Mouse (Mus musculus) forebrain, postnatal 0 days (tissue): Measurements from ENCODE around the gene Dhrs4. TPM values are rescaled to one million over a fixed set of nuclear protein-coding genes. Genes with fewer than 3 reads are reported as not detected.

ENCODE experiments used
- ATAC-seq: fragments of 200-750 bp; cut with Nextera tagmentation; 2 replicates; pipeline ENCODE4 v1.8.0; 2017; ENCODE audit warnings: mild to moderate bottlenecking, moderate library complexity
- DNase-seq: peaks from one replicate; pipeline ENCODE4 v3.0.0-alpha.2; 2015
- H3K27ac ChIP-seq: fragments of 300-500 bp; sonication (generic); 2 replicates; pipeline ENCODE4 v1.5.1; 2014; ENCODE audit warnings: low read depth, mild to moderate bottlenecking, antibody characterized with exemption, low read length, moderate library complexity, mixed read lengths
- H3K27me3 ChIP-seq: fragments of 300-500 bp; sonication (generic); 2 replicates; pipeline ENCODE4 v1.6.1; 2014; ENCODE audit warnings: mild to moderate bottlenecking, low read length, mixed read lengths; ENCODE audit not compliant: insufficient read depth
- H3K36me3 ChIP-seq: fragments of 300-500 bp; sonication (generic); 2 replicates; pipeline ENCODE4 v1.6.1; 2014; ENCODE audit warnings: mild to moderate bottlenecking, moderate library complexity; ENCODE audit not compliant: insufficient read depth
- H3K4me1 ChIP-seq: fragments of 300-500 bp; sonication (generic); 2 replicates; pipeline ENCODE4 v1.6.1; 2014; ENCODE audit warnings: antibody characterized with exemption; ENCODE audit not compliant: insufficient read depth
- H3K4me2 ChIP-seq: fragments of 300-500 bp; sonication (generic); 2 replicates; pipeline ENCODE4 v1.6.1; 2014; ENCODE audit warnings: low read depth, mild to moderate bottlenecking, moderate library complexity
- H3K4me3 ChIP-seq: fragments of 300-500 bp; sonication (generic); 2 replicates; pipeline ENCODE4 v1.5.1; 2014; ENCODE audit warnings: low read depth, low read length, mixed read lengths
- H3K9ac ChIP-seq: fragments of 300-500 bp; sonication (generic); 2 replicates; pipeline ENCODE4 v1.6.1; 2014; ENCODE audit warnings: mild to moderate bottlenecking
- H3K9me3 ChIP-seq: fragments of 300-500 bp; sonication (generic); 2 replicates; pipeline ENCODE4 v1.6.1; 2016; ENCODE audit warnings: low read length
- CTCF ChIP-seq: sonication (generic); IDR thresholded peaks from 2 replicates; pipeline ENCODE4 v1.5.1; 2016; ENCODE audit warnings: antibody characterized with exemption, control low read depth, low read depth
- WGBS: fragments of 180-500 bp; shearing (Covaris S2); extraction: QIAGEN DNeasy Blood & Tissue Kit; methylation state at CpG from one replicate; pipeline ENCODE4 v1.1.7; 2014; 5-methylcytosine and 5-hydroxymethylcytosine counted together
- polyA plus RNA-seq: library from polyadenylated mRNA; unstranded; fragments of >200 nt; fragmentation: Nextera tagmentation; extraction: Ambion mirVana; gene quantifications from 2 replicates; pipeline ENCODE4 v1.2.1, GENCODE M21; 2015
- total RNA-seq: library from RNA; depleted of rRNA; stranded (reverse); fragments of >200 nt; gene quantifications from 2 replicates; pipeline ENCODE4 v1.2.3, GENCODE M21; 2014

The Dhrs4 gene
- total and polyA plus RNA-seq, 2 experiments from 2014 or later = 14.8 to 20.9 TPM

DNA sequence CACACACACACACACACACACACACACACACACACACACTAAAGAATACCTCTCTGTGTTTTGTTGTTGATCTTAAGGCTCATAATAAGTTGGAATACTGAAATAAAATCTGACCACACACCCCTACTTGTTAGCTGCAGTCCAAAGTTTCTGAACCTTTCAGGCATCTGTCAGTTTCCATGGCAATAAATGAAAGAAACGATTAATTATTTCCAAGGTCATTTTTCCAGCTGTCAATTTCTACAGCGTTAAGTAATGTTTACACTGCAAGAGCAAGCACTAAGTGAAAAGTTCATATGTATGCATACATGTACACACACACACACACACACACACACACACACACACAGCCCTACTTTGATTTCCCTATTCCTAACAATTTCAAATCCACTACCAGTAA is 20.9 kb upstream of the Dhrs4 start:
- no peak for DNase-seq
- H3K4me3 ChIP-seq = no peak overlapping the region
- H3K9ac ChIP-seq = no peak overlapping the region
- no peak for ATAC-seq
- no peaks in the 10 kb centered on the region for H3K9me3 ChIP-seq
- no peaks in the 10 kb centered on the region for H3K27me3 ChIP-seq
- no peak overlapping the region for H3K27ac ChIP-seq
- H3K36me3 ChIP-seq = no peaks in the 10 kb centered on the region
- TF ChIP-seq CTCF = no peak
- H3K4me2 ChIP-seq = no peak overlapping the region
- no peaks in the 10 kb centered on the region for H3K4me1 ChIP-seq
- whole genome bisulfite sequencing = 71% methylated on average over 2 of the region's 2 CpGs

DNA sequence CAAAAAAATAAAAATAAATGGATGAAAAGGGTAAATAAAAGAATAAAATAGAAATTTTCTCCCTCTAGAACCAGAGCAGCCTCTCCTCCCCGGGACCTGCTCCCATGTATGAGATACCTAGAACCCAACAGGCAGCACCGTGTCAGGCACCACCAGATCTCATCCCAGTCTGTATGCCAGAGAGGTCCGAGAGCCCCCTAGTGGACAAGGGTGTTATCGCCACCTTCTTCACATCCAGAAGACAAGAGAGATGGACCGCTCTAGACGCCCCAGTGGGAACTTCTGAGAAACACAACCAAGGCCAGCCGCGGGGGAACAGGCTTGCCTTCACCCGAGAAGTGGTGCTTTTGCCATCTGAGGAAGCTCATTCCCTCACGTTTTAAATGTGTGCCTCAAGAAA is 20.3 kb upstream of the Dhrs4 start:
- Histone ChIP-seq H3K36me3 (no peaks in the 10 kb centered on the region), H3K4me3 (no peak overlapping the region), H3K27ac (no peak overlapping the region), H3K9me3 (no peaks in the 10 kb centered on the region), H3K4me2 (no peak overlapping the region), H3K9ac (no peak overlapping the region), H3K4me1 (no peaks in the 10 kb centered on the region), H3K27me3 (no peaks in the 10 kb centered on the region)
- ATAC-seq (peak; percentile 40; the same call in 1 of the 2 replicates), DNase-seq (peak; percentile 68)
- peak; percentile 72 for TF ChIP-seq CTCF
- WGBS = 16% methylated on average over 10 of the region's 10 CpGs

DNA sequence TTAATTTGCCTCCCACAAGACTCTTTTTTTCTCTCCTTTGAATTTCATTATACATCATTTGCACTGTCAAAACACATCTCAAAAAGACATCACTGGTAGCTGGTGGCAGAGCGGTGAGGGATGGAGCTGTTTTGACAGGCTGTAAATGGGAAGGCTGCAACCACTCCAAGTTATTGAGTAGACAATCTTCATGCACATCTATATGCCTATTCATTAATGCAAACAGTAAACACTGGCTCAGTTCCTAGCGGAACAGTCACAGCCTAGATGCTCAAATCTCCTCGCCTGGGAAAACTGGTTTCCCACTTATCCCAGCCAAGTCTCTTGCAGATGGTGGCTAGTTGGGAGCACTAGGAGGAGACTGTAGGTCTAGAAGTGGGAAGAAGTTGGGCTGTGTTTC is 19.8 kb upstream of the Dhrs4 start:
- no peak for TF ChIP-seq CTCF
- no peaks in the 10 kb centered on the region for H3K36me3 ChIP-seq
- H3K4me3 ChIP-seq = no peak overlapping the region
- ATAC-seq (peak; percentile 50; the same call in 1 of the 2 replicates), DNase-seq (peak; percentile 24)
- no peak overlapping the region for H3K4me2 ChIP-seq
- no peak overlapping the region for H3K9ac ChIP-seq
- H3K4me1 ChIP-seq = no peaks in the 10 kb centered on the region
- no peaks in the 10 kb centered on the region for H3K27me3 ChIP-seq
- 44% methylated on average over 3 of the region's 3 CpGs for WGBS
- H3K27ac ChIP-seq = no peak overlapping the region
- H3K9me3 ChIP-seq = no peaks in the 10 kb centered on the region

DNA sequence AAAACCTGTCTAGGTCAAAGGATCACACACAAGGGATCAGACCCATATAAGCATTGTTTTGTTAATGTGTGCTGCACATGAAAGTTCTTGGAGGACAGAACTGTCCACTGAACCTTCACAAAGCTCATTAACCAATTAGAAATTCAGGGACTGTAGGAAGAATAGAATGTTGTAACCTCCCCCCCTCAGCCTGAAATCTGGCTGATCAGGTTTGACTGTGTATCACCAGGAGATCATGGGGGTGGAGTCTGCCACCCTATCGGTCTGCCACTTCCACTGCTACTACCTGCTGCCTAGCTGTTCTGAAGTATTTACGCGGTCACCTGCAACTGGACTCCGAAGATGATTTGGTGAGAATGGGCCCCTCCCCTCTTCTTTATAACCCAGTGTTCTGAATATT is 18.8 kb upstream of the Dhrs4 start:
- no peak for TF ChIP-seq CTCF
- Histone ChIP-seq H3K36me3 (no peaks in the 10 kb centered on the region), H3K9ac (no peak overlapping the region), H3K9me3 (no peaks in the 10 kb centered on the region), H3K4me1 (no peaks in the 10 kb centered on the region), H3K4me3 (no peak overlapping the region), H3K27me3 (no peaks in the 10 kb centered on the region), H3K4me2 (no peak overlapping the region), H3K27ac (no peak overlapping the region)
- ATAC-seq (no peak), DNase-seq (no peak)
- WGBS = 76% methylated on average over 4 of the region's 4 CpGs

DNA sequence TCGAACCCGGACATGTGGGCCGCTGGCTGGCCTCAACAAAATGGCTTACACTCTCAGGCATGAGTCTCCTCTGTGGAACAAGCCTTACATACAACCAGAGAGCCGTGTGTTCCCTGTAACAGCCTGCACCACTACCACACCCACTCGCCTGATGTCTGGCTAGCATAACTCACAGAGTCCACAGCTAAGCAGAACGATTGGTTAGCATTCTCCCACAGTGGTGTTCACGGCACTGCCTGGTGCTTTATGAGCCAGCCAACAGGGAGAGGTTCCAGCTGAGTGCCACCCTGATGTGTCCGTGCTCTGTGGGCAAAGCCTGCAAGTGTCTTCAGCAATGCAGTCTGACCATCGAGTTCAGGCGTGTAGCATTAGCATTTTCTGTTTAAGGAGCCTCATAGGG is 18.3 kb upstream of the Dhrs4 start:
- no peak overlapping the region for H3K4me3 ChIP-seq
- DNase-seq (no peak), ATAC-seq (no peak)
- no peaks in the 10 kb centered on the region for H3K9me3 ChIP-seq
- 70% methylated on average over 10 of the region's 10 CpGs for WGBS
- H3K9ac ChIP-seq = no peak overlapping the region
- H3K4me1 ChIP-seq = no peaks in the 10 kb centered on the region
- no peaks in the 10 kb centered on the region for H3K36me3 ChIP-seq
- TF ChIP-seq CTCF = no peak
- no peaks in the 10 kb centered on the region for H3K27me3 ChIP-seq
- H3K27ac ChIP-seq = no peak overlapping the region
- no peak overlapping the region for H3K4me2 ChIP-seq

DNA sequence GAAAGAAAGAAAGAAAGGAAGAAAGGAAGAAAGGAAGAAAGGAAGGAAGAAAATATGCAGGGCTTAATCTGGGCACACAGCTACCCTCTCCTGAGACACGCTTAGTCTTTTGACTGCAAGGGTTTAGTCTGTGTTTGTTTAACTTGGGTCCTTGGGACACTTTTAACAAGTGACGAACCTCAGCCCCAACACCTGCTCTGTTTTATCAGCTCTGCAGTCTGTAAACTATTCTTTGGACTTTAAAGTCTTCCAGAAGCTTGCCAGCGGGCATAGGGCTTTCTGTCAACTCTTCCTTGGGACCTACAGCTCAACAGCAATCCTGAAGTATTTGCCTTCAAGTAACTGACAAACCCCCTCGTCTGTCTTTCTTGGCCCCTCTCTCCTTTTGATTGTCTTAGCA is 16.8 kb upstream of the Dhrs4 start:
- Histone ChIP-seq H3K9ac (no peak overlapping the region), H3K9me3 (no peaks in the 10 kb centered on the region), H3K36me3 (no peaks in the 10 kb centered on the region), H3K4me1 (no peaks in the 10 kb centered on the region), H3K27ac (no peak overlapping the region), H3K4me3 (no peak overlapping the region), H3K4me2 (no peak overlapping the region), H3K27me3 (no peaks in the 10 kb centered on the region)
- ATAC-seq (no peak), DNase-seq (no peak)
- WGBS = 61% methylated on average over 4 of the region's 4 CpGs
- TF ChIP-seq CTCF = no peak

DNA sequence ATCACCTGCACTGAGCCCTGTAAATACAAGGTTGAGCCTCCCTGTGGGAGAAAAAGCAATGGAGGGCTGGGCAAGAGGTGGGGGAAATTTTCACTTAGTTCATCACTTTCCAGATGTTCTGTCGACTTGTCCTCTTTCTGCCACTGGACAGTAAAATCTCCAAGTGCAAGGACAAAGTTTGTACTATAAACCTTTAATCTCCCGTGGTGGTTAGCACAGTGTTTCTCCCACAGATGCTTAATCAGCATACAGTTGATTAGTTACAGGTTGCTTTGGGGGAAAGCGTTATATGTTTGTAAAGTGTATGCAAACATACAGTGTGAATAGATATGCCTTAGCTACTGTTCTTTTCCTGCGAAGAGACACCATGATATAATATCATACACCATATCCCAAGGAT is 12.1 kb upstream of the Dhrs4 start:
- no peaks in the 10 kb centered on the region for H3K27me3 ChIP-seq
- WGBS = 83% methylated on average over 4 of the region's 4 CpGs
- no peak overlapping the region for H3K9ac ChIP-seq
- H3K27ac ChIP-seq = no peak overlapping the region
- TF ChIP-seq CTCF = no peak
- no peaks in the 10 kb centered on the region for H3K9me3 ChIP-seq
- DNase-seq (no peak), ATAC-seq (no peak)
- H3K36me3 ChIP-seq = no peaks in the 10 kb centered on the region
- no peak overlapping the region for H3K4me3 ChIP-seq
- H3K4me1 ChIP-seq = no peaks in the 10 kb centered on the region
- H3K4me2 ChIP-seq = no peak overlapping the region

DNA sequence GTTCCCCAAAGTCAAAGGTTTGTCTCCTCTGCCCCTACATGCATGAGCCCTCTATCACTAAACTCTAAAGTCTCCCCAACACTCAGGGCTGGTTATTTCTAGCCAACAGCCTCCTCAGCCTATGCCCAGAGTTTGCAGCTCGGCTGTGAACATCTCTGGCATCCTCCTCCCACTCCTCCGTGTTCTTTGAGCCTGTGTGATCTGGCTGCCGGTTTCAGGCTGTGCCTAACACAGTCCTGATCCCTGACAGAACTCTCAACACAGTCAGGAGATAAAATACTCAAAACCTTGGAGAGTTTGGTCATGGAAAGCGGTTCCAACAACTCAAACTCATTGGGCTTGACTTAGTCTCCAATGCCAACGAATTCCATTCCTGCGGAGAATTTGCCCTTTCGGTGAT is 11.4 kb upstream of the Dhrs4 start:
- 78% methylated on average over 7 of the region's 7 CpGs for WGBS
- H3K36me3 ChIP-seq = no peaks in the 10 kb centered on the region
- DNase-seq (no peak), ATAC-seq (no peak)
- no peaks in the 10 kb centered on the region for H3K27me3 ChIP-seq
- H3K9me3 ChIP-seq = no peaks in the 10 kb centered on the region
- no peak overlapping the region for H3K4me3 ChIP-seq
- H3K4me1 ChIP-seq = no peaks in the 10 kb centered on the region
- H3K4me2 ChIP-seq = no peak overlapping the region
- no peak for TF ChIP-seq CTCF
- H3K27ac ChIP-seq = no peak overlapping the region
- H3K9ac ChIP-seq = no peak overlapping the region
